Mouse (Mus musculus) embryonic fibroblast, embryonic 13.5 days (primary cell): ENCODE measurements around the gene Il17rd. TPM values are rescaled to one million over a fixed set of nuclear protein-coding genes. Genes with fewer than 3 reads are reported as not detected.

ENCODE experiments used
- H3K27ac ChIP-seq: 2 replicates; pipeline ENCODE4 v1.5.1; 2012; ENCODE audit warnings: low read length, control low read depth, inconsistent platforms; ENCODE audit not compliant: insufficient read depth
- H3K4me1 ChIP-seq: 2 replicates; pipeline ENCODE4 v1.6.1; 2011; ENCODE audit warnings: low read length; ENCODE audit not compliant: control insufficient read depth, insufficient read depth
- H3K4me3 ChIP-seq: 2 replicates; pipeline ENCODE4 v1.5.1; 2011; ENCODE audit warnings: mild to moderate bottlenecking, control low read depth, low read length; ENCODE audit not compliant: insufficient read depth
- CTCF ChIP-seq: IDR thresholded peaks from 2 replicates; pipeline ENCODE4 v1.5.1; 2011; ENCODE audit warnings: mild to moderate bottlenecking, control low read depth, low read length, moderate library complexity, borderline replicate concordance; ENCODE audit not compliant: insufficient read depth
- POLR2A ChIP-seq: IDR thresholded peaks from 2 replicates; pipeline ENCODE4 v1.6.1; 2011; ENCODE audit warnings: low read depth, mild to moderate bottlenecking, control low read depth, low read length, moderate library complexity
- polyA plus RNA-seq: library from polyadenylated mRNA; stranded (reverse); fragments of >200 nt; gene quantifications from 2 replicates; pipeline ENCODE4 v1.2.4, GENCODE M21; 2011; ENCODE audit warnings: low read depth; ENCODE audit not compliant: missing spikeins, insufficient read length

The Il17rd gene
- polyA plus RNA-seq, 1 experiment, result 19.3 TPM

DNA sequence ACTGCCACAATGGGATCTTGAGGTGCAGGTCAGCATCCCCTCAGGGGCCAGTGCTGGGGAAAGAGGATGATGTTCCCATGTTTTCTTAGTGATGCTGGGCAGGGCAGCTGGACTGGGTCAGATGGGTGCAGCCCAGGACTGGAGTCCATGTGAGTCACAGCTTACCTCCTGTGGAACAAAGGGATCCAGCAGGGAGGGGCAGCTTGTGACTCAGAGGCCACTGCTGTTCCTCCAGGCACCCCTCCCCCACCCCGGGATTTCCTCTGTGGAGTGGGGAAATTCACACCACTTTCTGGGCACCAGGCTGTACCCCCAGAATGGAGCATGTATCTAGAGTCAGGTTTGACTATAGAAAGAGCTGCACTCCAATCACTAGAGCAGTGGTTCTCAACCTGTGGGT is 92.8 kb downstream of the Il17rd start:
- 0 out of 2 replicates have a peak, but pooled peaks cover 4% of the 10 kb centered on the region for H3K4me1 ChIP-seq
- no peak overlapping the region for H3K4me3 ChIP-seq
- TF ChIP-seq POLR2A (no peak), CTCF (no peak)
- no peak overlapping the region for H3K27ac ChIP-seq

DNA sequence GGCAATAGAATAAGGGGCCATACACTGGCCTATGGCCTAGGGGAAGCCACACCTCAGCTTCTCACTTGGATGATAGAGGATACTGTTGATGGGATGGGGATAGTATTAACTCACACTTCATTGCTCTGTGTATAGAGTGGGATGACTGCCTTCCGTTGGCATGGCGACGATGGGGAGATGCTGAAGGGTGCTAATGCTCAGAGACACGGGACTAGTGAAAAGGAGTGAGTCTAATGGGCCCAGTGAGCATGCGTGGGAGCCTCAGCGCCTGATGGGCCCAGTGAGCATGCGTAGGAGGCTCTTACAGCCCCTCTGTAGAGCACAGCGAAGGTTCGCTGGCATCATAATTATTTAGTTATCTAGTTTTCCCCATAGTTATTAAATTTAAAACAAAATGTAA is 100.2 kb downstream of the Il17rd start:
- Histone ChIP-seq H3K4me3 (no peak overlapping the region), H3K27ac (no peak overlapping the region), H3K4me1 (no peaks in the 10 kb centered on the region)
- TF ChIP-seq POLR2A (no peak), CTCF (no peak)

DNA sequence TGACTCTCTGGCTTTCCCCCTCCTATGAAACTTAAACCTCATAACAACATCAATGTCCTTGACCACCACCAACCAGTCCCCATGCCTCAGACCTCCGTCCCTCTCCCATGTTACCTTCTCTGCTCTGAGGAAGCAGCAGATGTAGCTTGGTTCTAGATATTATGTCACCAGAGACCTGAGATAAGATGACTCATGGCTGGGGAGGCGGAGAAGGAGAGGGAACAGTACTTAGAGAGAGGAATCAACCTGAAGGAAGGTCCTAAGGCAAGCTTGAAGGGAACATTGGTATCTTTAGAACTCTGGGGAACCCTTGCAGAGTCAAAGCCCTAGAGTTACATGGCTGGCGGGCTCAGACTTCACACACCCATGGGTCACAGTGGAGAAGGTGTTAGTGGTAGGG is 101.2 kb downstream of the Il17rd start:
- Histone ChIP-seq H3K4me3 (no peak overlapping the region), H3K27ac (no peak overlapping the region), H3K4me1 (no peaks in the 10 kb centered on the region)
- TF ChIP-seq CTCF (no peak), POLR2A (no peak)

- TF ChIP-seq CTCF, result no peak
- TF ChIP-seq POLR2A, result no peak
- no peak overlapping the region for H3K4me3 ChIP-seq
- no peak overlapping the region for H3K27ac ChIP-seq
- H3K4me1 ChIP-seq, result no peaks in the 10 kb centered on the region
Observed at GRCm38 (mm10) chr14:27141486-27141885, 102.7 kb downstream of the Il17rd start.

DNA sequence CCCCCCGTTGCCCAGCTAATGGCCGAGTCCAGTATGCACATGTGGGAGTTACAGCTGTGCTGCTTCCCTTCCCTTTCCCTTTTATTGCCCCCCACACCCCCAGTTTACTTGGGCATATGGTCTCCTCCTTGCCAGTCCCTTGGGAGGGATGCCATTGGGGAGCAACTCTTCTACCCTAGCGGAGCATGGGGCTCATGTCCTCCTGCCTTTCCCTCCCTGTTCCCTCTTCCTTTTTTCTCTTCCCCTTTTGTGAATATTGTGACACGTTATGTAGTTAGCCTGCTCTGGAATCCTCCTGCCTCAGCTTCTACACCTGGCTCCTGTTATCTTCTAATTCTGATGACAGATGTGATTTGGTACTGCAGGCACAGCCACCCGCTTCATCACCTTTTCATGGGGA is 103.9 kb downstream of the Il17rd start:
- H3K4me3 ChIP-seq, result no peak overlapping the region
- H3K4me1 ChIP-seq, result no peaks in the 10 kb centered on the region
- TF ChIP-seq POLR2A, result no peak
- TF ChIP-seq CTCF, result no peak
- no peak overlapping the region for H3K27ac ChIP-seq

DNA sequence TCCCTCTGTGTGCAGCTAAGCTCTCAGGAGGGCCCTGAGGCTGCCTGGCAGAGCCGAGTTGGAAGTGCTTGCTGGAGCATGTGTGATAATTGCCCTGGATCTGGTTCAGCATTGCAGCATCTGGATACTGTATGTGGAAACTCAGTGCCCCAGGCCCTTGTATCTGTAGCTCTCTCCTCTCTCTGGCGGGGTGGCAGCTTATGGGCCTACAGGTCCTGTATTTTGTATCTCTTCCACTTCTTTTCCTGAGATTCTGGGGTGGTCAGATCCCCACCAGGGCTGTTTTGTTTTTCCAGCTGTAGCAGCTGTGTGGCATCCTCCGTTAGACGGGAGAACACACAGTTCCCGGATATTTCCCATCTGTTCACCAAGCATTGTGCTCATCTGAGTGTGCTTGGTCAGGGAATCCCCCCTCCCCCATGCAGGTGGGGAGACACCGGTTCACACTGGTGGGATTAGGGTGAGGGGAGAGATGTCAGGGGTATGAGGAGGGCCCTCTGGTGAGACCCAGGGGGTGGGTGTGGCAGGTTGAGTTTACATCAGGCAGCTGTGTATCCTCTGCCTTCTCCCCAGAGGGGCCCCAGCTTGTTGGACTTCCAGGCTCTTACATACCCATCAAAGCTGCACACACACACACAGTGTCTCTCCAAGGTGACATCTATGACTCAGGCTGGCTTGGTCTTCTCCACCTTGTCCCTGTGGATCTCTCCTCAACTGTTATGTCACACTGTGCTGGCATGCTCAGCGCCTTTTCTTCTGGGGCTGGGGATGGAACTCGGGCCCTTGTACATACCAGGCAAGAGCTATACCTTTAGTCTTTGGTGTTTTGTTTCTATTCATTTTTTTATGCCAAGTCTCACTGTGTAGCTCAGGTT is 106.7 kb downstream of the Il17rd start:
- TF ChIP-seq POLR2A (no peak), CTCF (no peak)
- Histone ChIP-seq H3K4me3 (no peak overlapping the region), H3K27ac (no peak overlapping the region), H3K4me1 (no peaks in the 10 kb centered on the region)

DNA sequence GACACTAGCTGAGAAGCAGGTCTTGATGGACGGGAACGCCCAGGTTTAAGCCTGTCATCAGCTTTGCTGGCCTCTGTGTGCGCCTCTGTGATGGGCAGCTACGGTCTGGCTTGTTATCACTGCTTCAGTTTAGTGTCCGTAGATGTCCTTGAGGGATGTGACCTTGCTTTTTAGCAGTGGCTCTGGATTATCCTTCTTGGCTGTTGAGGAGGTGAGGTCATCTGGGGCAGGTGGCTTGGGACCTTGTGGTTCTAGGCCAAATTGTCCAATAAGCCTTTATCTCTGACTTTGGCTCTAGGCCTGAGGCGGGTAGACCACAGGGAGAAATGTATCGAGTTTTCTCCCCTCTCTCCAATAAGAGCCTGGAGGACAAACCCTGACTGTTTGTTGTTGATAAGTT is 109.0 kb downstream of the Il17rd start:
- Histone ChIP-seq H3K27ac (no peak overlapping the region), H3K4me1 (no peaks in the 10 kb centered on the region), H3K4me3 (no peak overlapping the region)
- TF ChIP-seq POLR2A, result no peak
- no peak for TF ChIP-seq CTCF

DNA sequence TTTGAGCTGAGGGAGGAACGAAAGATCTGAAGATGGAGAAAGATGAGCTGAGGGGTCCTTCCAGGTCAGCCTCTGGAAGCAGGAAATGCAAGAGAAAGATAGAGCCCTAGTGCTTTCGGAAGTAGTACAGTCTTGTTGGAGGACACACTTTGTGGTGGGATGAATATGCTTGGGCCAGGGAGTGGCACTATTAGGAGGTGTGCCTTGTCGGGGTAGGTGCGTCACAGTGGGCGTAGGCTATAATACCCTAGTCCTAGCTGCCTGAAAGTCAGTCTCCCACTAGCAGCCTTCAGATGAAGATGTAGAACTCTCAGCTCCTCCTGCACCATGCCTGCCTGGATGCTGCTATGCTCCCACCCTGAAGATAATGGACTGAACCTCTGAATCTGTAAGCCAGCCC is 110.7 kb downstream of the Il17rd start:
- H3K4me1 ChIP-seq, result no peaks in the 10 kb centered on the region
- H3K4me3 ChIP-seq, result no peak overlapping the region
- H3K27ac ChIP-seq, result no peak overlapping the region
- TF ChIP-seq POLR2A (no peak), CTCF (no peak)

- Histone ChIP-seq H3K4me3 (no peak overlapping the region), H3K4me1 (no peaks in the 10 kb centered on the region), H3K27ac (no peak overlapping the region)
- TF ChIP-seq CTCF, result no peak
- TF ChIP-seq POLR2A, result no peak
Observed at GRCm38 (mm10) chr14:27150011-27150640, 111.4 kb downstream of the Il17rd start.

GRCm38 (mm10) chr14:27151432-27151831 is 112.7 kb downstream of the Il17rd start:
- TF ChIP-seq POLR2A, result no peak
- TF ChIP-seq CTCF, result no peak
- Histone ChIP-seq H3K27ac (no peak overlapping the region), H3K4me3 (no peak overlapping the region), H3K4me1 (no peaks in the 10 kb centered on the region)
